Mouse (Mus musculus) naive thymus-derived CD4-positive, alpha-beta T cell, adult 2 months (primary cell): ENCODE results near the gene Kcna4.

ENCODE experiments used
- DNase-seq: peaks from one replicate; pipeline ENCODE4 v3.0.0-alpha.2; 2011; ENCODE audit warnings: low read depth

Gene Kcna4

GRCm38 (mm10) chr2:107289990-107290696, at the start of gene Kcna4:
Gene Kcna4 (plus strand): TSS chr2:107290639.
- DNase-seq: no peak

DNA sequence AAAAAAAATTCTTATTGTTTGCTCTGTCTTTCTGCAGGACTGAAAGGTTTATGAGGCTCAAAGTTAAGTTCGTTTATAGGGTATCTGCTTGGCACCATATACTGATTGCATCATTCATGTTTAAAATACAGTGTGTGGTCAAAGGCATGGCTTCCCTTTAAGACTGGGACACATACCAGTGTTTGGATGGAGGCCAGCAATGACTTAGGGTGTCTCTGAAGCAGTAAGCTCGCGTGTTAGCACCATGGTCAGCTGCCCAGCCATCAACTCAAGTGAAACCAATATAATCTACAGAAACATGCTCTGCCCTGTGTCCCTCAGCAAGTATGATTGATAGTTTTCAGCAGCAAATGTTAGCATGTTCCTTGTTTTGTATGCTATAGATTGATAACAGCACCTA, 32.3 kb upstream of the Kcna4 start:
- no peak for DNase-seq

GRCm38 (mm10) chr2:107266251-107266650, 24.2 kb upstream of the Kcna4 start:
- no peak for DNase-seq

- DNase-seq: no peak
Observed at GRCm38 (mm10) chr2:107270050-107270449, 20.4 kb upstream of the Kcna4 start.

- no peak for DNase-seq
Observed at GRCm38 (mm10) chr2:107290697-107291019, 219 bp downstream of the Kcna4 start.

GRCm38 (mm10) chr2:107291142-107291541, 703 bp downstream of the Kcna4 start:
- DNase-seq: no peak

- no peak for DNase-seq
Observed at GRCm38 (mm10) chr2:107294521-107294920, 4.1 kb downstream of the Kcna4 start.

GRCm38 (mm10) chr2:107301886-107302285, 11.4 kb downstream of the Kcna4 start:
- DNase-seq: no peak

GRCm38 (mm10) chr2:107304707-107305106, 14.3 kb downstream of the Kcna4 start:
- no peak for DNase-seq

GRCm38 (mm10) chr2:107306077-107306476, 15.6 kb downstream of the Kcna4 start:
- DNase-seq: no peak

GRCm38 (mm10) chr2:107318636-107319035, 28.2 kb downstream of the Kcna4 start:
- no peak for DNase-seq

GRCm38 (mm10) chr2:107321596-107322226, 31.3 kb downstream of the Kcna4 start:
- no peak for DNase-seq

DNA sequence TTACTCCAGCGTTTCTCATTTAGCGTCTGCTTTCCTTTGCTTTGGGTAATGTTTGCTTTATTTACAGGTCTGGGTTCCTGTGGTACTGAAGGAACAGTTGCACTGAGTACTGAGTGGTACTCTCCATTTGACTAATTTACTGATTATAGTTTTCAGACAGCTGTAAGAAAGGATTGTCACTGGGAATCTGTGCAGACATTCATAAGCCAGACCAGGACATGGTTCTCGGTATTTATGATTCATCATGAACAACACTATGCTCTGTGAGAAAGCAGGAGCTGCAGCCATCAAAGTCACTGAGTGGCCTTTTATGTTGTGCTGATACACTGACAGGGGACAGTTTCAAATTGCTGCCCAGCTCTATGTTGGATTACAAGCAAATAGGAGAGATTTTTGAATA, 33.7 kb downstream of the Kcna4 start:
- no peak for DNase-seq

DNA sequence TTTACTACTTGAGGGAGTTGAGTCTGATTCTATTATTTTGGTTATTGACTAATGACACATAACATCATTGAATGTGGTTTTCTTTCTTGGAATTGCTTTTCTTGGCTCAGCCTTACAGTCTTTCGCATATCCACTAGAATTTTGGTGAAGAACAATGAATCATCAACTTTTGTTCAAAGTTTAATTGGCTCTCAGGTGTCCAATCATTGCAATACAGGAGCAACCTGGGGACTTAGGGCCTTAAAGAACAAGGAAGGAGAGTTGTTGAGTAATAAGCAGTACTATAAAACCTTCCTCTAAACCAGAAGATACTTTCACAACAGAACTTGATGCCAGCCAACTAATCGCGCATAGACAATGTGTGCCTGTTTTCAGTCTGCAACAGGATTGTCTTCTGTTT, 36.8 kb downstream of the Kcna4 start:
- no peak for DNase-seq

DNA sequence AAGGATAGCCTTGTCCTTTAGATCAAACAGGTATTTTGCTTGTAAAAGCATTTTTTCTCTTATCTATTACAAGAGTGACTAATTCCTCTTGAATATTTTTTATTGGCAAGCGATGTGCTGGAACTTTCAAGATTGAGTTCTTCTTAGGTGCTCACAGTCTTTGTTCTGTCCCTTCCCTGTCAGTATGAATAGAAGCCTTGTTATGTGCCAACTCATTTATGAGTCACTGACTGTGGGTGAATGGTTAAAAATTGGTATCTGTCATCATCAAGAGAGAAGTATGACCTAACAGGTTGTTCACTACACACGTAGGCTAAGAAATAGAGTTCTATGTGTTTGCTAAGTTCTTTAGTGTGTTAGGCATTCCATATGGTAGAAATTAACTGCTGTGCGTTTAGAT, 50.9 kb downstream of the Kcna4 start:
- DNase-seq: no peak

DNA sequence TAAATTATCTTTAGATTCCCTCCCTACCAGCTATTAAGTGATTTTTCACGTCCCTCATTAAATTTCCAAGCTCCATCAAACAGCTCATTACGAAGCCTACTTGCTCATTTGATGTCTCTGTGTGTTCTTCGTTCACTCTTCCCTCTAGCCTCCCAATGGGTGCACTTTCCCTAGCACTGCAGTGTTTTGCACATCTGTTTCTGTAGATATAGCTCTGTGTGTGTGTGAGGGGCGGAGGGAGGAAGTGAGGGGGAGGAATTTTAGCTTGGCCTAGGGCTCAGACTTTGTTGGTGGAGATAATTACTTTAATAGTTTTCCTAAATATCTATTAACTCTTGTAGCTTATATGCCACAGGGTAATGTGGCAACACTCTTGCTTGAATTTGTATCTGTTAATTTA, 54.4 kb downstream of the Kcna4 start:
- DNase-seq: no peak

DNA sequence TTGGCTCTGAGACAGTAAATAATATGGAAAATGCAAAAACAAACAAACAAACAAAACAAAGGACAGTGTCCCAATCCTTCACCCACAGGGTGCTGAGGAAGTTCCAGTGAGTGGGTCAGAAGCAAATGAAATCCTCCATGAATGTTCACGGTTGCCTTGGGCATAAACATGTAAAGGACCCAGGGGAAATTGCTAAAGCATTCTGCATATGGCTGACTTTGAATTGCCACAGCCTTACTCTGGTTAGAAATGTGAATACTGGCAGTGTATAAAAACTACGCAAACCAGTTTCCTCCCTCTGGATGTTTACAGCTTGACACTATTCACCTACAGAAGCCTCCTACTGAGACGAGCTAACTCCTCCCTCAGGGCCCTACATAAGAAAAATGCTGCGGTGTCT, 54.9 kb downstream of the Kcna4 start:
- DNase-seq: no peak
